Mouse (Mus musculus): Measurements from ENCODE around the gene Olfr288.

DNA sequence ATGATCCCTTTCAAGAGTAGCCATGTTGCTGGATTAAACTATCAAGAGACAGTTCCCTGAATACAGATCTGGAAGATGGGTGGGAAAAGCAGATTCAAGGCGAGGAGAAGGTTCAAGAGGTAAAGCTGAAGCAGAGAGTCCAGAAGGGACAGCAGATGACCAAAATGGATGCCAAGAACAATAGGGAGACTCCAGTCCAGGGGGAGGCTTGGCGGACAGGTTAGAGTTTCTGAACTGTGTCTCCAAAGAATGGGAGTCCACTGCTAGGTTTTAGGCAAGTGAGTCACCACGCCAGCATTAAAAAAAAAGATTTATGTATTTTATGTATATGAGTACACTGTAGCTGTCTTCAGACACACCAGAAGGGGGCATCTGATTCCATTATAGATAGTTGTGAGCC is 40.7 kb downstream of the Olfr288 start:
- no peak for TF ChIP-seq POLR2A (IDR thresholded peaks at IDR 0.05; ENCODE audit: insufficient read length, low read depth)
- TF ChIP-seq MYOD1 (IDR thresholded peaks at IDR 0.05; ENCODE audit: control insufficient read depth in 1 of 3, insufficient read length in 2 of 3, low read depth in 2 of 3), result no peak
- TF ChIP-seq USF1 (IDR thresholded peaks at IDR 0.05; ENCODE audit: low read depth), result no peak
- no peak for TF ChIP-seq MAX (IDR thresholded peaks at IDR 0.05; ENCODE audit: low read depth)
- TF ChIP-seq E2F4 (IDR thresholded peaks at IDR 0.05; ENCODE audit: insufficient read depth), result no peak

All from myocyte (in vitro differentiated cells).